Mouse (Mus musculus) kidney, postnatal 0 days (tissue): ENCODE results near the gene Fbxw10. TPM values are rescaled to one million over a fixed set of nuclear protein-coding genes. Genes with fewer than 3 reads are reported as not detected.

Experiments
- ATAC-seq: fragments of 200-750 bp; cut with Nextera tagmentation; replicated peaks from 2 replicates; pipeline ENCODE4 v1.8.0; 2017; ENCODE audit warnings: low read depth, moderate number of reproducible peaks, moderate TSS enrichment, moderate library complexity; ENCODE audit not compliant: low FRiP score
- DNase-seq: peaks from one replicate; pipeline ENCODE4 v3.0.0-alpha.2; 2016; ENCODE audit warnings: low spot score
- H3K27ac ChIP-seq: fragments of 300-500 bp; sonication (generic); 2 replicates; pipeline ENCODE4 v1.5.1; 2014; ENCODE audit warnings: mild to moderate bottlenecking
- H3K27me3 ChIP-seq: fragments of 300-500 bp; sonication (generic); 2 replicates; pipeline ENCODE4 v1.6.1; 2014; ENCODE audit warnings: low read length, mixed read lengths; ENCODE audit not compliant: insufficient read depth
- H3K36me3 ChIP-seq: fragments of 300-500 bp; sonication (generic); 2 replicates; pipeline ENCODE4 v1.6.1; 2014; ENCODE audit warnings: low read length, mixed read lengths; ENCODE audit not compliant: insufficient read depth
- H3K4me1 ChIP-seq: fragments of 300-500 bp; sonication (generic); replicated peaks from 2 replicates; pipeline ENCODE4 v1.6.1; 2014; ENCODE audit warnings: antibody characterized with exemption, low read length, mixed read lengths; ENCODE audit not compliant: insufficient read depth
- H3K4me2 ChIP-seq: fragments of 300-500 bp; sonication (generic); 2 replicates; pipeline ENCODE4 v1.6.1; 2014; ENCODE audit warnings: mild to moderate bottlenecking, low read length, moderate library complexity, mixed read lengths
- H3K4me3 ChIP-seq: fragments of 300-500 bp; sonication (generic); replicated peaks from 2 replicates; pipeline ENCODE4 v1.5.1; 2014; ENCODE audit warnings: low read depth, low read length
- H3K9ac ChIP-seq: fragments of 300-500 bp; sonication (generic); 2 replicates; pipeline ENCODE4 v1.6.1; 2014; ENCODE audit warnings: low read depth, low read length
- H3K9me3 ChIP-seq: fragments of 300-500 bp; sonication (generic); replicated peaks from 2 replicates; pipeline ENCODE4 v1.6.1; 2016; ENCODE audit warnings: low read length, inconsistent platforms, mixed read lengths
- CTCF ChIP-seq: IDR thresholded peaks from 2 replicates; pipeline ENCODE4 v1.5.1; 2016; ENCODE audit warnings: antibody characterized with exemption, low read depth, mild to moderate bottlenecking, moderate library complexity
- WGBS: fragments of 180-500 bp; shearing (Covaris S2); extraction: QIAGEN DNeasy Blood & Tissue Kit; methylation state at CpG from one replicate; pipeline ENCODE4 v1.1.7; 2014; 5-methylcytosine and 5-hydroxymethylcytosine counted together
- polyA plus RNA-seq: library from polyadenylated mRNA; unstranded; fragments of >200 nt; fragmentation: Nextera tagmentation; extraction: Ambion mirVana; gene quantifications from 2 replicates; pipeline ENCODE4 v1.2.1, GENCODE M21; 2015

Fbxw10 gene
- polyA plus RNA-seq, 1 experiment from 2014 or later, result 0.53 TPM

DNA sequence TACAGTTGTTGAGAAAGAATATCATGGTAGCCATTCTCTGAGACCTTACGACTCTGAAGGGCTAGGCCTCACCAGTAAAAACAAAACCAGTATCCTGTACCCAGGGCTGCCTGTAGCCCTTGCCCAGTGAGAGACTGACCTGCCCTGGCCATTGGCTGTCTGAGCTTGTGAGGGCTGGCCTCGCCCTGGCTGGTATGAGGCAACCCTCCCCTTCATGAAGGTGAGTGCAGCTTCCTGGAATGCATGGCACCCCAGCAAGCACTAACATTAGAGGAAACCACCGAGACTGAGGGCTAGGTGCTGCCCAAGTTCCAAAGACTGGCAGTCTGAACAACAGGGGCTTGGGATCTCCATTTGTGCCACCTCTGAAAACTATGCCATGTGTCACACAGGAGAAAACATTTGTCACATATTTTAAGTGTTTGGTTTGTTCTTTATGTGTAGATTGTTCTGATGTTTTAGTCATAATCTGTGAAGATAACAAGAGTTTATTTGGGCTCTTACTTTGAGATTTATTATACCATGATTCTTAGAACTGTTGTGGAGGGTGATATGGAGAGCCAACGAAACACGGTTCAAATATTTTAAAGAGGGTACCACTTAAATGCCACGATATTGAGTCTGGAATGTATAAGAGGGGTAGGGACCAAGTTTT lies 32.8 kb upstream of the Fbxw10 start:
- H3K4me1 ChIP-seq, result 0 out of 2 replicates have a peak, but pooled peaks cover 4% of the 10 kb centered on the region
- ATAC-seq (no peak), DNase-seq (no peak)
- WGBS, result 67% methylated on average over 6 of the region's 6 CpGs
- H3K9ac ChIP-seq, result no peak overlapping the region
- H3K36me3 ChIP-seq, result no peaks in the 10 kb centered on the region
- no peak overlapping the region for H3K4me3 ChIP-seq
- H3K27ac ChIP-seq, result no peak overlapping the region
- H3K9me3 ChIP-seq, result no peaks in the 10 kb centered on the region
- TF ChIP-seq CTCF, result no peak
- H3K27me3 ChIP-seq, result no peaks in the 10 kb centered on the region
- H3K4me2 ChIP-seq, result no peak overlapping the region

DNA sequence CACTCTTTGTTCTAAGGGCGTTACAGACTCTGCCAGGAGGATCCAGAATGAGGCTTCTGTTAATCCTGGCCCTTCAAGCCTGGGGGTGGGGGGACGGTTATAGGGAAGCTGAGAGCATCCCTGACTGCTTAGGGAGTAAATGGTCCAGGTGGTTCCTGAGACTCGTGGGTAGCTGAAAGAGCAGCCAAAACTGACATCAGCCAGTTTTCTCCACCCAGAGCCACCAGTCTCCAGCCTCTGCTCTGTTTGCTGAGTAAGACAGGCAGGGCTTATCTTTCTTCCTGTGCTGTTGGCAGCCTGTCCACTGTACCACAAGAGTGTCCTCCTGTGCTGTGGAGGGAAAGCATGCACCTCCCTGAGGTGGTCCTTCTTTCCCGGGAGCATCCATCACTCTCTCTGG lies 32.2 kb upstream of the Fbxw10 start:
- H3K36me3 ChIP-seq, result no peaks in the 10 kb centered on the region
- 0 out of 2 replicates have a peak, but pooled peaks cover 4% of the 10 kb centered on the region for H3K4me1 ChIP-seq
- no peak overlapping the region for H3K4me2 ChIP-seq
- no peak overlapping the region for H3K4me3 ChIP-seq
- DNase-seq, result no peak
- no peaks in the 10 kb centered on the region for H3K9me3 ChIP-seq
- ATAC-seq, result no peak
- WGBS, result 67% methylated on average over 4 of the region's 4 CpGs
- no peak overlapping the region for H3K27ac ChIP-seq
- no peak overlapping the region for H3K9ac ChIP-seq
- no peak for TF ChIP-seq CTCF
- no peaks in the 10 kb centered on the region for H3K27me3 ChIP-seq

DNA sequence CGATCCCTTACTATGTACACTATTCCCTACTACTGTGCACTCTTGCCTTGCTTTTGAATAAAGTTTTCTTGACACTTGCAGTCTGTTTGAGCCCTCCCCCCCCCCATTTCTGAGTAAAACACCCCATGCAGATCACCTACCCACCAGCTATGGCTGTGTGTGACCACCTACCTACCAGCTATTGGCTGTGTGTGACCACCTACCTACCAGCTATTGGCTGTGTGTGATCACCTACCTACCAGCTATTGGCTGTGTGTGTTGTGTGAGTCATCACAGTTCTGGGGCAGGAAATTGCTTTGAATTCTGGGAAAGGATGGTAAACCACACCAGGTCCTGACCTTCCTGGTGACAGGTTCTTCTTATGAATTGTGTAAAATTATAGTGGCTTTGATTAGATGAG lies 31.4 kb upstream of the Fbxw10 start:
- Histone ChIP-seq H3K4me1 (peaks cover 12% of the 10 kb centered on the region; the same call in 1 of the 2 replicates), H3K4me2 (no peak overlapping the region), H3K9me3 (no peaks in the 10 kb centered on the region), H3K27ac (no peak overlapping the region), H3K27me3 (no peaks in the 10 kb centered on the region), H3K36me3 (no peaks in the 10 kb centered on the region), H3K9ac (no peak overlapping the region), H3K4me3 (no peak overlapping the region)
- no peak for ATAC-seq
- 93% methylated on average over 1 of the region's 1 CpGs for WGBS
- TF ChIP-seq CTCF, result no peak
- DNase-seq, result no peak

DNA sequence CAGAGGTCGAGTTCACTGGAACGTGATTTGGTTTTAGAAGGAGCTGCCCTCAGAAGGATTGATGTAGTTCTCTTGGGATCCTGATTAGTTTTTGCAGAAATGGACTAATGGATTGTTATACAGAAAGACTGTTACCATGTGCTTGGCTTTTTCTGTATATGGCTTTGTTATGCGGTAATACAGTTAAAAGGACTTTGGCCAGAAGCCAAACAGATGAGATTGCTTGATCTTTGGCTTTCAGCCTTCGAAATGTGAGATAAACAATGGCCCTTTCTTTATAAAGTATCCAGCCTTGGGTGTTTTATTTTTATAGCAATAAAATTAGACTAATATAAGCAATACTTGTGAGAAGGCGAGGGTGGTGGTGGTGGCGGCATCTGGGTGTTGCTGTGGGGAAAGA lies 30.3 kb upstream of the Fbxw10 start:
- Histone ChIP-seq H3K9ac (no peak overlapping the region), H3K27ac (no peak overlapping the region), H3K4me1 (peaks cover 19% of the 10 kb centered on the region; the same call in 1 of the 2 replicates), H3K27me3 (no peaks in the 10 kb centered on the region), H3K36me3 (no peaks in the 10 kb centered on the region), H3K4me3 (no peak overlapping the region), H3K4me2 (no peak overlapping the region), H3K9me3 (no peaks in the 10 kb centered on the region)
- no peak for DNase-seq
- 49% methylated on average over 6 of the region's 6 CpGs for WGBS
- TF ChIP-seq CTCF, result no peak
- no peak for ATAC-seq

DNA sequence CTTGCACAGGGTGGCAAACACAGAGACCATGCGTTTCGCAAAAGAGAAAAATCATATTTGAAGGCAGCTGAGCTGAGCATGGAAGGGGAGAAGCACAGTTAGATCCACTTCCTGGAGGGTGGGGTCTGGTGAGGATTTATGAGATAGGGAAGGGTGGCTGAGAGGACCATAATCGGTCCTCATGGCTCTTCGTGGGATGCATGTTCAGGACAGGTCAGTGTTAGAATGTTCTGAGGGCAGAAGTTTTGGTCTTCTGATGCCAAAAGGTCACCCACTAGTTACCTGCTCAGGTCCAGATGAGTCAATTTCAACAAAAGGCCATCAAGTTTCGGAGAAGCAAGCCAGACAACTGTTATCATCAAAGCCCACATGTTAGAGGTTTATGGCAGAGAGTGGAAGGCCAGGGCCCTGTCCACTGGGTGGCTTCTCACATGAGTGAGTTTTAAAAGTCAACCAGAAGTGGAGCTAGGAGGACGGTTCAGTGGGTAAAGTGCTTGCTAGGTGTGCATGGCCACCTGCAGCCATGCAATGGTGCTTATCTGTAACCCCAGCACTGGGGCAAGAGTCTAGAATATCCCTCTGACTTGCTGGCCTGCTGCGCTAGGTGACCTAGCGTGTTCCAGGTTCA lies 27.7 kb upstream of the Fbxw10 start:
- Histone ChIP-seq H3K4me3 (no peak overlapping the region), H3K9me3 (no peaks in the 10 kb centered on the region), H3K27me3 (no peaks in the 10 kb centered on the region), H3K36me3 (no peaks in the 10 kb centered on the region), H3K4me2 (no peak overlapping the region), H3K4me1 (peaks cover 19% of the 10 kb centered on the region; the same call in 1 of the 2 replicates), H3K9ac (no peak overlapping the region), H3K27ac (no peak overlapping the region)
- no peak for DNase-seq
- 72% methylated on average over 8 of the region's 8 CpGs for WGBS
- TF ChIP-seq CTCF, result no peak
- ATAC-seq, result no peak

DNA sequence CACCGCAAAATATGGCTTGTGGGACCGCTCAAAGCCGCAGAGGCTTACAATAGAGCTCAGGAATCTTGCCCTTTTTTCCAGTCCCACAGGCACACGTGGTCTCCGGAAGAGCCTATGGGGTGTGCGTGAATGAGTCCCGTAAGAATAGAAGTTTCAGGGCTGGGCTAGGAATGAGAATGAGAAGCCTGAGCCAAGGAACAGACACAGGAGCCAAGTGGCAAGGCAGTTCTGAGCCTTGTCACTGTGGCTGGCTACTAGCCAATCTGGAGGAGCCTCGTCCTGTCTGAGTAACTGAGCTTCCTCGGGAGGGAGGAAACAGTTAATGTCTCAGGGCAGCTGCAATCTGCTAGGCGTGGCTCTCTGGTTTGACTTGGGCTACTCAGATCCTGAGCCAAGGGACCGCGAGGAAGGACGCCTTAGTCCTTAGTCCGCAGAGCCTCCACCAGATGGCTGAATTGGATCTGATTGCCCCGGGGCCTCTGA lies 26.8 kb upstream of the Fbxw10 start, which contains the start of gene Trim16:
Trim16 (plus strand) TSS at position 173 of the 483 bp plus-strand sequence.
- Histone ChIP-seq H3K27me3 (no peaks in the 10 kb centered on the region), H3K9me3 (no peaks in the 10 kb centered on the region), H3K4me1 (peaks cover 19% of the 10 kb centered on the region; the same call in 1 of the 2 replicates), H3K27ac (peak within 1 kb of the TSS; percentile 85), H3K9ac (peak within 1 kb of the TSS; percentile 53), H3K4me2 (peak within 1 kb of the TSS; percentile 72), H3K4me3 (peak within 1 kb of the TSS; percentile 50), H3K36me3 (no peaks in the 10 kb centered on the region)
- ATAC-seq (peak; percentile 64), DNase-seq (peak; percentile 88)
- 2% methylated on average over 15 of the region's 15 CpGs for WGBS
- no peak for TF ChIP-seq CTCF
